Mouse (Mus musculus) liver, adult 2 months (tissue): ENCODE measurements at regions not wholly inside any gene's neighbourhood (a gene's known extent, or its start where the extent isn't known, plus 50 kb on each side); places are given as distances from the start of the nearest gene placed in this dataset.

Experiments used
- DNase-seq: peaks from one replicate; pipeline ENCODE4 v3.0.0-alpha.2; 2011; ENCODE audit warnings: low read depth, low spot score; ENCODE audit errors: extremely low read depth
- H3K27ac ChIP-seq: fragments of 200-500 bp; replicated peaks from 2 replicates; pipeline ENCODE4 v1.5.1; 2012; ENCODE audit warnings: low read depth, mild to moderate bottlenecking, control low read depth, inconsistent platforms, low read length; ENCODE audit not compliant: insufficient read depth
- H3K27me3 ChIP-seq: fragments of 200-500 bp; 2 replicates; pipeline ENCODE4 v1.6.1; 2012; ENCODE audit warnings: mild to moderate bottlenecking, moderate library complexity, low read length, inconsistent platforms; ENCODE audit not compliant: control insufficient read depth, insufficient read depth
- H3K36me3 ChIP-seq: fragments of 200-500 bp; 2 replicates; pipeline ENCODE4 v1.6.1; 2012; ENCODE audit warnings: low read length, inconsistent platforms; ENCODE audit not compliant: control insufficient read depth, insufficient read depth
- H3K4me1 ChIP-seq: fragments of 200-500 bp; 2 replicates; pipeline ENCODE4 v1.6.1; 2011; ENCODE audit warnings: low read length; ENCODE audit not compliant: control insufficient read depth, insufficient read depth
- H3K4me3 ChIP-seq: fragments of 200-500 bp; 2 replicates; pipeline ENCODE4 v1.5.1; 2011; ENCODE audit warnings: low read depth, mild to moderate bottlenecking, control low read depth, low read length, moderate library complexity; ENCODE audit not compliant: insufficient read depth
- H3K79me2 ChIP-seq: fragments of 200-500 bp; 2 replicates; pipeline ENCODE4 v1.6.1; 2012; ENCODE audit warnings: inconsistent platforms, mild to moderate bottlenecking, low read length, moderate library complexity; ENCODE audit not compliant: control insufficient read depth, insufficient read depth
- H3K9ac ChIP-seq: fragments of 200-500 bp; 2 replicates; pipeline ENCODE4 v1.6.1; 2012; ENCODE audit warnings: low read depth, mild to moderate bottlenecking, control low read depth, inconsistent platforms, low read length
- CTCF ChIP-seq: fragments of 200-500 bp; IDR thresholded peaks from 2 replicates; pipeline ENCODE4 v1.5.1; 2011; ENCODE audit warnings: low read depth, low read length, control low read depth
- POLR2A ChIP-seq: fragments of 200-500 bp; IDR thresholded peaks from 2 replicates; pipeline ENCODE4 v1.6.1; 2011; ENCODE audit warnings: low read length, control low read depth; ENCODE audit not compliant: insufficient read depth; ENCODE audit errors: extremely low read depth
- WGBS: fragments of 180-500 bp; shearing (Covaris S2); methylation state at CpG from one replicate; pipeline ENCODE4 v1.1.7; 2018; 5-methylcytosine and 5-hydroxymethylcytosine counted together

- TF ChIP-seq CTCF (no peak), POLR2A (no peak)
- 76% methylated on average over 4 of the region's 4 CpGs for WGBS
Observed at GRCm38 (mm10) chr12:119027701-119028100, 61.5 kb upstream of the Abcb5 start.

GRCm38 (mm10) chr12:119026311-119026710 is 60.1 kb upstream of the Abcb5 start:
- no peak overlapping the region for H3K27ac ChIP-seq
- TF ChIP-seq POLR2A: no peak
- TF ChIP-seq CTCF: peak; percentile 53; the same call in 1 of the 2 replicates
- H3K9ac ChIP-seq: no peak overlapping the region
- H3K4me1 ChIP-seq: no peaks in the 10 kb centered on the region
- DNase-seq: peak; percentile 59
- H3K4me3 ChIP-seq: no peak overlapping the region
- no peaks in the 10 kb centered on the region for H3K79me2 ChIP-seq
- no peaks in the 10 kb centered on the region for H3K36me3 ChIP-seq
- H3K27me3 ChIP-seq: no peaks in the 10 kb centered on the region
- 54% methylated on average over 1 of the region's 1 CpGs for WGBS

More at GRCm38 (mm10) chr12:119027701-119028100, 61.5 kb upstream of the Abcb5 start:
- no peaks in the 10 kb centered on the region for H3K79me2 ChIP-seq
- no peak overlapping the region for H3K27ac ChIP-seq
- no peaks in the 10 kb centered on the region for H3K36me3 ChIP-seq
- H3K4me3 ChIP-seq: no peak overlapping the region
- DNase-seq: no peak
- H3K27me3 ChIP-seq: no peaks in the 10 kb centered on the region
- no peaks in the 10 kb centered on the region for H3K4me1 ChIP-seq
- H3K9ac ChIP-seq: no peak overlapping the region

- no peak for DNase-seq
- no peaks in the 10 kb centered on the region for H3K36me3 ChIP-seq
- no peak overlapping the region for H3K4me3 ChIP-seq
- H3K4me1 ChIP-seq: no peaks in the 10 kb centered on the region; the same call in 1 of the 2 replicates
- no peak overlapping the region for H3K27ac ChIP-seq
- no peaks in the 10 kb centered on the region for H3K79me2 ChIP-seq
- no peak for TF ChIP-seq CTCF
- TF ChIP-seq POLR2A: no peak
- no peaks in the 10 kb centered on the region for H3K27me3 ChIP-seq
- WGBS: 74% methylated on average over 1 of the region's 1 CpGs
- H3K9ac ChIP-seq: no peak overlapping the region
Observed at GRCm38 (mm10) chr12:119024063-119024462, 57.8 kb upstream of the Abcb5 start.
